Mouse (Mus musculus) ES-Bruce4 (cell line): ENCODE results near the gene Fgfr2.

Experiments used
- CTCF ChIP-seq: IDR thresholded peaks from one replicate; pipeline ENCODE4 v1.8.1; 2011; ENCODE audit warnings: low read depth, low read length
- EP300 ChIP-seq: IDR thresholded peaks from 2 replicates; pipeline ENCODE4 v1.6.1; 2011; ENCODE audit warnings: low read depth, low read length; ENCODE audit not compliant: insufficient read depth
- POLR2A ChIP-seq: IDR thresholded peaks from one replicate; pipeline ENCODE4 v1.8.1; 2011; ENCODE audit warnings: low read length; ENCODE audit not compliant: insufficient read depth

- TF ChIP-seq CTCF (no peak), POLR2A (no peak), EP300 (no peak)
Measured at GRCm38 (mm10) chr7:132702492-132703070, 420.6 kb downstream of the Fgfr2 start.
